ENCODE assay signal across 8 mouse cellular contexts in genomic region chr1:79761106-79761916, GRCm38 (mm10). TPM values are rescaled to one million over a fixed set of nuclear protein-coding genes. Genes with fewer than 3 reads are reported as not detected.
A peak's percentile ranks its signal among the peaks of the same experiment; 100 is the strongest.
DNase-seq lines count a peak whose midpoint lies in the region; ATAC-seq and TF ChIP-seq lines count a peak whose summit lies in the region.

No protein-coding gene starts in this region.

- peaks cover 2% of the 10 kb centered on the region for H3K4me1 ChIP-seq in ES-Bruce4 (ENCODE audit: control insufficient read depth, insufficient read depth, low read length)
- H3K4me1 ChIP-seq in forebrain, embryonic 13.5 days: peaks cover 16% of the 10 kb centered on the region
- peaks cover 24% of the 10 kb centered on the region for H3K4me1 ChIP-seq in liver, postnatal 0 days (ENCODE audit: insufficient read depth)
- H3K4me1 ChIP-seq in neural tube, embryonic 14.5 days (ENCODE audit: control insufficient read depth, insufficient read depth, low read length): peaks cover 27% of the 10 kb centered on the region
- H3K4me1 ChIP-seq in testis, adult 2 months (ENCODE audit: control insufficient read depth, insufficient read depth, low read length): peaks cover 10% of the 10 kb centered on the region

- no peaks in the 10 kb centered on the region for H3K9me3 ChIP-seq in ES-Bruce4 (replicated peaks; ENCODE audit: control insufficient read depth, insufficient read depth, low read length, poor library complexity, severe bottlenecking)
- no peaks in the 10 kb centered on the region for H3K9me3 ChIP-seq in forebrain, embryonic 13.5 days (replicated peaks)
- H3K9me3 ChIP-seq in liver, postnatal 0 days (ENCODE audit: low read length): no peaks in the 10 kb centered on the region
- no peaks in the 10 kb centered on the region for H3K9me3 ChIP-seq in neural tube, embryonic 14.5 days (ENCODE audit: control insufficient read depth, low read length)

- H3K4me3 ChIP-seq in ES-Bruce4 (ENCODE audit: low read depth, low read length): peak overlapping the region; percentile 98
- H3K4me3 ChIP-seq in forebrain, embryonic 13.5 days: peak overlapping the region; percentile 82
- peak overlapping the region; percentile 97 for H3K4me3 ChIP-seq in liver, postnatal 0 days (ENCODE audit: low read depth, low read length)
- peak overlapping the region; percentile 79 for H3K4me3 ChIP-seq in neural tube, embryonic 14.5 days (ENCODE audit: low read depth, low read length)
- peak overlapping the region; percentile 87 for H3K4me3 ChIP-seq in testis, adult 2 months (ENCODE audit: control insufficient read depth, low read depth, low read length)

- no peak for TF ChIP-seq CTCF in ES-Bruce4 (IDR thresholded peaks at IDR 0.05; ENCODE audit: low read depth, low read length)
- TF ChIP-seq CTCF in liver, postnatal 0 days (IDR thresholded peaks at IDR 0.05; ENCODE audit: low read depth): no peak
- no peak for TF ChIP-seq CTCF in testis, adult 2 months (IDR thresholded peaks at IDR 0.05; ENCODE audit: control insufficient read depth, insufficient read depth, insufficient replicate concordance, low read depth, low read length)

- TF ChIP-seq POLR2A in ES-Bruce4 (IDR thresholded peaks at IDR 0.05; ENCODE audit: insufficient read depth, low read length): no peak
- peak; percentile 92 for TF ChIP-seq POLR2A in testis, adult 2 months (IDR thresholded peaks at IDR 0.05; ENCODE audit: control insufficient read depth, low read depth, low read length)

- H3K4me2 ChIP-seq in forebrain, embryonic 13.5 days: peak overlapping the region; percentile 84
- H3K4me2 ChIP-seq in liver, postnatal 0 days (ENCODE audit: low read depth, low read length): peak overlapping the region; percentile 95
- H3K4me2 ChIP-seq in neural tube, embryonic 14.5 days (ENCODE audit: low read depth, low read length): peak overlapping the region; percentile 79

- TF ChIP-seq EP300 in ES-Bruce4 (IDR thresholded peaks at IDR 0.05; ENCODE audit: insufficient read depth, low read depth, low read length): no peak
- no peak for TF ChIP-seq EP300 in liver, postnatal 0 days (IDR thresholded peaks at IDR 0.05; ENCODE audit: low read depth)

- DNase-seq in c-Kit-positive CD71-positive TER-119-positive erythroid progenitor cells, embryonic 14.5 days (ENCODE audit: low spot score): peak; percentile 75
- DNase-seq in heart, postnatal 10 days: peak; percentile 82 to 86
- DNase-seq in kidney, postnatal 4 days: peak; percentile 86 to 91
- peak; percentile 86 for DNase-seq in liver, postnatal 0 days

- H3K27ac ChIP-seq in ES-Bruce4 (ENCODE audit: insufficient read depth, low read length): no peak overlapping the region
- H3K27ac ChIP-seq in forebrain, embryonic 13.5 days: no peak overlapping the region
- peak overlapping the region; percentile 60 for H3K27ac ChIP-seq in liver, postnatal 0 days (ENCODE audit: low read depth)
- H3K27ac ChIP-seq in neural tube, embryonic 14.5 days (ENCODE audit: low read depth, low read length): no peak overlapping the region; the same call in 1 of the 2 replicates
- peak overlapping the region; percentile 61 for H3K27ac ChIP-seq in testis, adult 2 months (ENCODE audit: control insufficient read depth, insufficient read depth, low read depth, low read length)

- peak; percentile 98 for ATAC-seq in forebrain, embryonic 13.5 days
- peak; percentile 96 for ATAC-seq in liver, postnatal 0 days
- peak; percentile 97 for ATAC-seq in neural tube, embryonic 14.5 days (ENCODE audit: low read depth)

- intact Hi-C loops in heart, postnatal 10 days (cut with DNase I): loop anchor here (5.0 kb wide), 1 partner anchor 49 kb away; no protein-coding TSS in a partner anchor

- H3K36me3 ChIP-seq in ES-Bruce4 (ENCODE audit: control insufficient read depth, insufficient read depth, low read length, poor library complexity, severe bottlenecking): no peaks in the 10 kb centered on the region
- H3K36me3 ChIP-seq in forebrain, embryonic 13.5 days (ENCODE audit: poor library complexity, severe bottlenecking): no peaks in the 10 kb centered on the region
- no peaks in the 10 kb centered on the region for H3K36me3 ChIP-seq in liver, postnatal 0 days (replicated peaks; ENCODE audit: insufficient read depth, low read length)
- H3K36me3 ChIP-seq in neural tube, embryonic 14.5 days (ENCODE audit: control insufficient read depth, insufficient read depth, low read length): no peaks in the 10 kb centered on the region
- no peaks in the 10 kb centered on the region for H3K36me3 ChIP-seq in testis, adult 2 months (ENCODE audit: control insufficient read depth, insufficient read depth, low read length)

- under 1% methylated on average over 65 of the region's 65 CpGs for WGBS in forebrain, embryonic 13.5 days
- under 1% methylated on average over 55 of the region's 65 CpGs for WGBS in liver, postnatal 0 days (ENCODE audit: insufficient replicate concordance)
- WGBS in neural tube, embryonic 14.5 days: under 1% methylated on average over 64 of the region's 65 CpGs

- H3K9ac ChIP-seq in ES-Bruce4 (ENCODE audit: low read depth, poor library complexity, severe bottlenecking): peak overlapping the region; percentile 75
- peak overlapping the region; percentile 82 for H3K9ac ChIP-seq in forebrain, embryonic 13.5 days
- peak overlapping the region; percentile 91 for H3K9ac ChIP-seq in liver, postnatal 0 days (replicated peaks)
- H3K9ac ChIP-seq in neural tube, embryonic 14.5 days (replicated peaks; ENCODE audit: low read depth, low read length): peak overlapping the region; percentile 89

- no peaks in the 10 kb centered on the region for H3K27me3 ChIP-seq in ES-Bruce4 (ENCODE audit: control insufficient read depth, insufficient read depth, low read length, poor library complexity, severe bottlenecking)
- H3K27me3 ChIP-seq in forebrain, embryonic 13.5 days: no peaks in the 10 kb centered on the region
- H3K27me3 ChIP-seq in liver, postnatal 0 days (ENCODE audit: insufficient read depth, low read length): no peaks in the 10 kb centered on the region
- H3K27me3 ChIP-seq in neural tube, embryonic 14.5 days (ENCODE audit: control insufficient read depth, insufficient read depth, low read length): no peaks in the 10 kb centered on the region
- no peaks in the 10 kb centered on the region for H3K27me3 ChIP-seq in testis, adult 2 months (ENCODE audit: control insufficient read depth, insufficient read depth, low read length)

RNA-seq across cellular contexts. Expression of gene Mrpl44, which starts 14.5 kb away (rescaled TPM):
- polyA plus RNA-seq in ES-Bruce4 (2011; ENCODE audit: insufficient read depth, insufficient read length, low read depth, missing spikeins): 36.2 and 41.4 TPM in 2 replicates
- polyA plus RNA-seq in forebrain, embryonic 13.5 days (2015; fragmentation: Nextera tagmentation; extraction: Ambion mirVana): 49.9 and 53.6 TPM in 2 replicates
- total RNA-seq in heart, postnatal 10 days (2021): 10 to 100 TPM; 48.8 to 50.2 TPM
- 22.2 and 22.7 TPM in 2 replicates for polyA plus RNA-seq in liver, postnatal 0 days (2015; fragmentation: Nextera tagmentation; extraction: Ambion mirVana)
- 36.5 and 42.1 TPM in 2 replicates for polyA plus RNA-seq in neural tube, embryonic 14.5 days (2014; fragmentation: Nextera tagmentation; extraction: Ambion mirVana)
- 5.0 and 5.3 TPM in 2 replicates for polyA plus RNA-seq in testis, adult 2 months (2012; rRNA removed)

RNA-seq across cellular contexts. Expression of gene Wdfy1, which starts 14.6 kb away (rescaled TPM):
- 23.0 and 25.9 TPM in 2 replicates for polyA plus RNA-seq in ES-Bruce4 (2011; ENCODE audit: insufficient read depth, insufficient read length, low read depth, missing spikeins)
- 59.0 and 67.2 TPM in 2 replicates for polyA plus RNA-seq in forebrain, embryonic 13.5 days (2015; fragmentation: Nextera tagmentation; extraction: Ambion mirVana)
- total RNA-seq in heart, postnatal 10 days (2021): 10 to 100 TPM; 21.9 to 29.2 TPM
- polyA plus RNA-seq in liver, postnatal 0 days (2015; fragmentation: Nextera tagmentation; extraction: Ambion mirVana): 15.7 and 17.2 TPM in 2 replicates
- 109 and 112 TPM in 2 replicates for polyA plus RNA-seq in neural tube, embryonic 14.5 days (2014; fragmentation: Nextera tagmentation; extraction: Ambion mirVana)
- 384 and 400 TPM in 2 replicates for polyA plus RNA-seq in testis, adult 2 months (2012; rRNA removed)

Comparison
In these comparisons a context has a peak if more than half of its experiments do, and no peak if none do; other contexts are left out.
1. H3K27ac ChIP-seq: peak in liver, postnatal 0 days (single experiment) and testis, adult 2 months (single experiment); none in ES-Bruce4 (single experiment), forebrain, embryonic 13.5 days (single experiment) and neural tube, embryonic 14.5 days (single experiment).
2. Peak in every context shown above with its lines, with median percentiles within 50 percentile points of each other: H3K4me3 ChIP-seq, H3K9ac ChIP-seq, DNase-seq, ATAC-seq and H3K4me2 ChIP-seq.